Mouse (Mus musculus) small intestine, adult 2 months (tissue): Measurements from ENCODE around the gene Pappa2.

Source experiments
- CTCF ChIP-seq: fragments of 200-500 bp; IDR thresholded peaks from 2 replicates; pipeline ENCODE4 v1.5.1; 2012; ENCODE audit warnings: low read depth, mild to moderate bottlenecking, control low read depth, inconsistent platforms, low read length, moderate library complexity, mixed read lengths; ENCODE audit not compliant: insufficient replicate concordance, insufficient read length; ENCODE audit errors: extremely low read depth
- POLR2A ChIP-seq: fragments of 200-500 bp; IDR thresholded peaks from 2 replicates; pipeline ENCODE4 v1.6.1; 2012; ENCODE audit warnings: low read depth, mild to moderate bottlenecking, control low read depth, inconsistent platforms, low read length, moderate library complexity

- TF ChIP-seq CTCF (no peak), POLR2A (no peak)
Measured at GRCm38 (mm10) chr1:158960984-158961383, 19.3 kb downstream of the Pappa2 start.
